Mouse (Mus musculus): ENCODE data around the gene Miip. TPM values are rescaled to one million over a fixed set of nuclear protein-coding genes. Genes with fewer than 3 reads are reported as not detected.

Gene Miip
- total RNA-seq, 1 experiment = 6.3 TPM

- Histone ChIP-seq H3K27ac (ENCODE audit: insufficient read depth, low read depth, low read length, poor library complexity, severe bottlenecking) (no peak overlapping the region), H3K9ac (ENCODE audit: insufficient read depth, low read depth, low read length, poor library complexity, severe bottlenecking) (no peak overlapping the region), H3K36me3 (ENCODE audit: control insufficient read depth, insufficient read depth, low read length, poor library complexity, severe bottlenecking) (no peaks in the 10 kb centered on the region), H3K9me3 (ENCODE audit: control insufficient read depth, insufficient read depth, low read depth, low read length) (no peaks in the 10 kb centered on the region), H3K4me3 (ENCODE audit: insufficient read depth in 1 of 2, low read depth in 1 of 2, low read length in 2 of 2, poor library complexity in 1 of 2, severe bottlenecking in 1 of 2) (no peak overlapping the region), H3K4me1 (ENCODE audit: control insufficient read depth in 2 of 2, insufficient read depth in 2 of 2, low read length in 2 of 2, poor library complexity in 1 of 2) (no peaks in the 10 kb centered on the region)
- in situ Hi-C loops (cut with MboI; ENCODE audit: low sequenced_read_pairs in 2 of 2, unreplicated experiment in 2 of 2) = loop anchor here (10.0 to 25.0 kb wide), 2 partner anchors 377 to 380 kb away; no protein-coding TSS in a partner anchor
- TF ChIP-seq ZC3H11A (IDR thresholded peaks at IDR 0.05; ENCODE audit: borderline replicate concordance, low read depth, low read length) = 0 out of 2 replicates have a peak, but pooled peaks have one; percentile 5
- TF ChIP-seq HCFC1 (IDR thresholded peaks at IDR 0.05; ENCODE audit: borderline replicate concordance, insufficient read depth, low read length) = no peak
- no peak for TF ChIP-seq MAFK (IDR thresholded peaks at IDR 0.05; ENCODE audit: insufficient read depth, low read depth, low read length)
- peak; percentile 95 for TF ChIP-seq ZNF384 (IDR thresholded peaks at IDR 0.05; ENCODE audit: low read depth, low read length)
- TF ChIP-seq CHD2 (IDR thresholded peaks at IDR 0.05; ENCODE audit: low read depth, low read length) = no peak
- no peak for DNase-seq (ENCODE audit: low read depth, low spot score)
Measured at GRCm38 (mm10) chr4:147814592-147815167, 53.9 kb downstream of the Miip start.

GRCm38 (mm10) chr4:147813249-147813765, 55.3 kb downstream of the Miip start:
- in situ Hi-C loops (cut with MboI; ENCODE audit: low sequenced_read_pairs in 2 of 2, unreplicated experiment in 2 of 2) = loop anchor here (10.0 to 25.0 kb wide), 2 partner anchors 376 to 379 kb away; no protein-coding TSS in a partner anchor
- H3K4me3 ChIP-seq (ENCODE audit: insufficient read depth in 1 of 2, low read depth in 1 of 2, low read length in 2 of 2, poor library complexity in 1 of 2, severe bottlenecking in 1 of 2) = no peak overlapping the region
- no peaks in the 10 kb centered on the region for H3K9me3 ChIP-seq (ENCODE audit: control insufficient read depth, insufficient read depth, low read depth, low read length)
- DNase-seq (ENCODE audit: low read depth, low spot score) = no peak
- no peak overlapping the region for H3K9ac ChIP-seq (ENCODE audit: insufficient read depth, low read depth, low read length, poor library complexity, severe bottlenecking)
- H3K4me1 ChIP-seq (ENCODE audit: control insufficient read depth in 2 of 2, insufficient read depth in 2 of 2, low read length in 2 of 2, poor library complexity in 1 of 2) = no peaks in the 10 kb centered on the region
- H3K36me3 ChIP-seq (ENCODE audit: control insufficient read depth, insufficient read depth, low read length, poor library complexity, severe bottlenecking) = no peaks in the 10 kb centered on the region
- no peak overlapping the region for H3K27ac ChIP-seq (ENCODE audit: insufficient read depth, low read depth, low read length, poor library complexity, severe bottlenecking)
- TF ChIP-seq HCFC1 (IDR thresholded peaks at IDR 0.05; ENCODE audit: borderline replicate concordance, insufficient read depth, low read length) = no peak
- no peak for TF ChIP-seq CHD2 (IDR thresholded peaks at IDR 0.05; ENCODE audit: low read depth, low read length)
- TF ChIP-seq ZC3H11A (IDR thresholded peaks at IDR 0.05; ENCODE audit: borderline replicate concordance, low read depth, low read length) = no peak
- no peak for TF ChIP-seq MAFK (IDR thresholded peaks at IDR 0.05; ENCODE audit: insufficient read depth, low read depth, low read length)
- TF ChIP-seq ZNF384 (IDR thresholded peaks at IDR 0.05; ENCODE audit: low read depth, low read length) = no peak

Other genes with a start within 250 kb of the Miip start
- 110 and 118 TPM in 2 replicates for gene Zfp979, start 226.3 kb downstream of the Miip start, total RNA-seq (2012; rRNA removed)
- gene Zfp534, start 166.3 kb downstream of the Miip start, total RNA-seq (2012; rRNA removed) = 66.5 and 71.2 TPM in 2 replicates
- 40.9 and 42.6 TPM in 2 replicates for gene Zfp984, start 59.0 kb downstream of the Miip start, total RNA-seq (2012; rRNA removed)
- 3.6 and 4.9 TPM in 2 replicates for gene Zfp933, start 20.4 kb downstream of the Miip start, total RNA-seq (2012; rRNA removed)
- 1.4 and 1.6 TPM in 2 replicates for gene Fv1, start 163 bp upstream of the Miip start, total RNA-seq (2012; rRNA removed)
- 12.4 and 18.6 TPM in 2 replicates for gene Mfn2, start 35.9 kb upstream of the Miip start, total RNA-seq (2012; rRNA removed)
- 26.2 and 50.0 TPM in 2 replicates for gene Plod1, start 68.0 kb upstream of the Miip start, total RNA-seq (2012; rRNA removed)
- 73.5 and 115 TPM in 2 replicates for gene 2510039O18Rik, start 72.1 kb upstream of the Miip start, total RNA-seq (2012; rRNA removed)
- gene Nppb, start 117.0 kb upstream of the Miip start, total RNA-seq (2012; rRNA removed) = 0.95 and 3.8 TPM in 2 replicates
- gene Nppa, start 131.9 kb upstream of the Miip start, total RNA-seq (2012; rRNA removed) = 0.37 TPM in 1 of 2 replicates, not detected in the other
- 32.5 and 49.1 TPM in 2 replicates for gene Clcn6, start 170.0 kb upstream of the Miip start, total RNA-seq (2012; rRNA removed)
- 34.0 and 51.7 TPM in 2 replicates for gene Mthfr, start 170.3 kb upstream of the Miip start, total RNA-seq (2012; rRNA removed)
- 122 and 158 TPM in 2 replicates for gene Agtrap, start 219.2 kb upstream of the Miip start, total RNA-seq (2012; rRNA removed)

Data from ES-E14 (cell line).